Mouse (Mus musculus): ENCODE measurements around the gene Cdca5. TPM values are rescaled to one million over a fixed set of nuclear protein-coding genes. Genes with fewer than 3 reads are reported as not detected.

Gene Cdca5
- polyA plus RNA-seq, 1 experiment from 2014 or later, result 75.4 TPM

- Histone ChIP-seq H3K27ac (replicated peaks) (peak within 1 kb of the TSS; percentile 97), H3K36me3 (peaks cover 29% of the 10 kb centered on the region), H3K9me3 (replicated peaks) (no peaks in the 10 kb centered on the region), H3K4me3 (peak within 1 kb of the TSS; percentile 69), H3K4me1 (peaks cover 12% of the 10 kb centered on the region), H3K27me3 (ENCODE audit: low read depth, poor library complexity, severe bottlenecking) (no peaks in the 10 kb centered on the region)
- WGBS, result under 1% methylated on average over 65 of the region's 68 CpGs
- peak; percentile 97 for DNase-seq (ENCODE audit: low spot score)
Measured at GRCm38 (mm10) chr19:6140678-6141393, 56.1 kb downstream of the Cdca5 start, which contains the start of gene Batf2. Batf2 (plus strand) TSS chr19:6140983.

GRCm38 (mm10) chr19:6141394-6141749 is 56.6 kb downstream of the Cdca5 start, which contains the start of gene Arl2:
Arl2 (minus strand) TSS chr19:6141548.
- Histone ChIP-seq H3K9me3 (replicated peaks) (no peaks in the 10 kb centered on the region), H3K4me3 (peak within 1 kb of the TSS; percentile 69), H3K27ac (replicated peaks) (peak within 1 kb of the TSS; percentile 97), H3K27me3 (ENCODE audit: low read depth, poor library complexity, severe bottlenecking) (no peaks in the 10 kb centered on the region), H3K36me3 (peaks cover 24% of the 10 kb centered on the region), H3K4me1 (peaks cover 12% of the 10 kb centered on the region)
- DNase-seq (ENCODE audit: low spot score), result peak; percentile 87
- 0% methylated on average over 15 of the region's 15 CpGs for WGBS

Small RNA genes lying within 50 kb of the gene (microRNA-seq; reads per million reads assigned to microRNA genes)
- 4.2 reads per million, percentile 9 among the genes with 10 or more reads in this experiment for gene Mir6988

Other genes starting within 250 kb of the Cdca5 start
- 33.8 and 34.9 TPM in 2 replicates for gene Frmd8, start 209.7 kb upstream of the Cdca5 start, polyA plus RNA-seq (2016; fragmentation: Nextera tagmentation; extraction: Ambion mirVana)
- 2.3 and 2.6 TPM in 2 replicates for gene Slc25a45, start 207.2 kb upstream of the Cdca5 start, polyA plus RNA-seq (2016; fragmentation: Nextera tagmentation; extraction: Ambion mirVana)
- gene Tigd3, start 190.8 kb upstream of the Cdca5 start, polyA plus RNA-seq (2016; fragmentation: Nextera tagmentation; extraction: Ambion mirVana), result 9.5 and 10.8 TPM in 2 replicates
- 242 and 245 TPM in 2 replicates for gene Dpf2, start 172.0 kb upstream of the Cdca5 start, polyA plus RNA-seq (2016; fragmentation: Nextera tagmentation; extraction: Ambion mirVana)
- gene Cdc42ep2, start 160.2 kb upstream of the Cdca5 start, polyA plus RNA-seq (2016; fragmentation: Nextera tagmentation; extraction: Ambion mirVana), result 1.8 and 2.2 TPM in 2 replicates
- 97.3 and 110 TPM in 2 replicates for gene Pola2, start 120.8 kb upstream of the Cdca5 start, polyA plus RNA-seq (2016; fragmentation: Nextera tagmentation; extraction: Ambion mirVana)
- gene Slc22a20, start 98.8 kb upstream of the Cdca5 start, polyA plus RNA-seq (2016; fragmentation: Nextera tagmentation; extraction: Ambion mirVana), result not detected in 2 replicates
- gene Capn1, start 69.1 kb upstream of the Cdca5 start, polyA plus RNA-seq (2016; fragmentation: Nextera tagmentation; extraction: Ambion mirVana), result 4.1 and 4.3 TPM in 2 replicates
- gene Syvn1, start 38.4 kb upstream of the Cdca5 start, polyA plus RNA-seq (2016; fragmentation: Nextera tagmentation; extraction: Ambion mirVana), result 35.0 and 35.8 TPM in 2 replicates
- gene Mrpl49, start 27.2 kb upstream of the Cdca5 start, polyA plus RNA-seq (2016; fragmentation: Nextera tagmentation; extraction: Ambion mirVana), result 85.3 and 88.4 TPM in 2 replicates
- gene Fau, start 27.1 kb upstream of the Cdca5 start, polyA plus RNA-seq (2016; fragmentation: Nextera tagmentation; extraction: Ambion mirVana), result 711 and 835 TPM in 2 replicates
- 36.6 and 37.2 TPM in 2 replicates for gene Znhit2, start 23.8 kb upstream of the Cdca5 start, polyA plus RNA-seq (2016; fragmentation: Nextera tagmentation; extraction: Ambion mirVana)
- gene Tm7sf2, start 16.6 kb upstream of the Cdca5 start, polyA plus RNA-seq (2016; fragmentation: Nextera tagmentation; extraction: Ambion mirVana), result 37.3 and 41.9 TPM in 2 replicates
- gene Vps51, start 7.8 kb upstream of the Cdca5 start, polyA plus RNA-seq (2016; fragmentation: Nextera tagmentation; extraction: Ambion mirVana), result 68.0 and 77.3 TPM in 2 replicates
- gene Tmem262, start 5.0 kb upstream of the Cdca5 start, polyA plus RNA-seq (2016; fragmentation: Nextera tagmentation; extraction: Ambion mirVana), result not detected in 2 replicates
- 2.4 and 3.1 TPM in 2 replicates for gene Gm28374, start 2.7 kb upstream of the Cdca5 start, polyA plus RNA-seq (2016; fragmentation: Nextera tagmentation; extraction: Ambion mirVana)
- 76.1 and 85.2 TPM in 2 replicates for gene Zfpl1, start within 50 bp of the Cdca5 start, polyA plus RNA-seq (2016; fragmentation: Nextera tagmentation; extraction: Ambion mirVana)
- gene AC131692.1, start 9.4 kb downstream of the Cdca5 start, polyA plus RNA-seq (2016; fragmentation: Nextera tagmentation; extraction: Ambion mirVana), result 0.42 and 0.51 TPM in 2 replicates
- 0.72 and 0.99 TPM in 2 replicates for gene Naaladl1, start 20.8 kb downstream of the Cdca5 start, polyA plus RNA-seq (2016; fragmentation: Nextera tagmentation; extraction: Ambion mirVana)
- gene Sac3d1, start 33.7 kb downstream of the Cdca5 start, polyA plus RNA-seq (2016; fragmentation: Nextera tagmentation; extraction: Ambion mirVana), result 61.8 and 70.0 TPM in 2 replicates
- 24.0 and 28.9 TPM in 2 replicates for gene Snx15, start 43.3 kb downstream of the Cdca5 start, polyA plus RNA-seq (2016; fragmentation: Nextera tagmentation; extraction: Ambion mirVana)
- gene Batf2, start 56.0 kb downstream of the Cdca5 start, polyA plus RNA-seq (2016; fragmentation: Nextera tagmentation; extraction: Ambion mirVana), result not detected in 2 replicates
- gene Arl2, start 56.6 kb downstream of the Cdca5 start, polyA plus RNA-seq (2016; fragmentation: Nextera tagmentation; extraction: Ambion mirVana), result 118 and 124 TPM in 2 replicates
- gene Majin, start 99.4 kb downstream of the Cdca5 start, polyA plus RNA-seq (2016; fragmentation: Nextera tagmentation; extraction: Ambion mirVana), result not detected in 2 replicates
- not detected in 2 replicates for gene Gpha2, start 141.4 kb downstream of the Cdca5 start, polyA plus RNA-seq (2016; fragmentation: Nextera tagmentation; extraction: Ambion mirVana)
- gene Ppp2r5b, start 150.9 kb downstream of the Cdca5 start, polyA plus RNA-seq (2016; fragmentation: Nextera tagmentation; extraction: Ambion mirVana), result 31.7 and 42.8 TPM in 2 replicates
- 10.1 and 13.4 TPM in 2 replicates for gene Atg2a, start 156.7 kb downstream of the Cdca5 start, polyA plus RNA-seq (2016; fragmentation: Nextera tagmentation; extraction: Ambion mirVana)
- gene Ehd1, start 191.7 kb downstream of the Cdca5 start, polyA plus RNA-seq (2016; fragmentation: Nextera tagmentation; extraction: Ambion mirVana), result 81.6 and 93.5 TPM in 2 replicates
- 0.11 and 0.15 TPM in 2 replicates for gene Cdc42bpg, start 221.5 kb downstream of the Cdca5 start, polyA plus RNA-seq (2016; fragmentation: Nextera tagmentation; extraction: Ambion mirVana)
- gene Men1, start 250.0 kb downstream of the Cdca5 start, polyA plus RNA-seq (2016; fragmentation: Nextera tagmentation; extraction: Ambion mirVana), result 124 and 128 TPM in 2 replicates

All from midbrain, embryonic 10.5 days (tissue).